Mouse (Mus musculus): ENCODE data around the gene Ngef. TPM values are rescaled to one million over a fixed set of nuclear protein-coding genes. Genes with fewer than 3 reads are reported as not detected.
"Not testable (repeated sequence)": the region's sequence is repeated elsewhere in the genome, so short reads cannot be mapped to it uniquely, and the experiment has no call there.

Ngef gene
- polyA plus RNA-seq, 1 experiment from 2014 or later = 31.8 TPM

DNA sequence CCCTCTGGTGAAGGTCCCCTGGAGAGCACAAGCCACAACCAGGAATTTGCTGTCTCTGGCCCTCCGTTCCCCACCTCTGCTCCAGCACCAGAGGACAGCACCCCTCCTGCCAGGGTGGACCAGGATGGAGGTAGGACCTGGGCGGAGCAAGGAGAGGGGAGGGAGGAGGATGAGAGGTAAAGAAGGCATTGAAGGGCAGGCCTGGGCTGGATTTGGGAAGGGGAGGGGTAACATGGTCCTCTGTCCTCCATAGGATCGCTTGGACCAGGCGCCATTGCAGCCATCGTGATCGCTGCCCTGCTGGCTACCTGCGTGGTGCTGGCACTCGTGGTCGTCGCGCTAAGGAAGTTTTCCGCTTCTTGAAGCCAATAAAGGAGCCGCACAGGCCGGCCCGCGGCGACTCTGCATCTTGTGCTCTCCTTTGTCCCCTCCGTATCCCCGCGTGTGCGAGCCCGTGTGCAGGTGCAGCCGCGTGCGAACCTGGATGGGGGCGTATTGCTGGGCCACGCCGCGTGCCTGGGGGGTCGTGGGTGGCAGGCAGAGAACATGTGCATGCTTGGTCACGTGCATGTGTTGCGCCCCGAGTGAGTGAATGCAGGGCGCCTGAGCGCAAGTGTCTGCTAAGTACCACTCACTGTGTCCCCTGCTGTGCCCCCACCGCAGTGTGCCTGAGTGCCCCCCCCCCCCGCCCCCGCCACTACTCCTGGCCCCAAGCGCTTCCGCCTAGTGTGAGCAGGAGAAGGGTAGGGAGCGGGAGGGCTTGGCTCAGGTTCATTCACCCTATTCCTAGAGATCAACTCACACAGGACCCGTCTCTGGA is 98.4 kb downstream of the Ngef start:
- Histone ChIP-seq H3K36me3 (ENCODE audit: control insufficient read depth, insufficient read depth, low read length) (no peaks in the 10 kb centered on the region), H3K9ac (ENCODE audit: low read depth, low read length) (peak overlapping the region; percentile 61), H3K4me3 (ENCODE audit: low read depth, low read length) (peak overlapping the region; percentile 40), H3K4me2 (ENCODE audit: low read length) (peak overlapping the region; percentile 87), H3K9me3 (replicated peaks; ENCODE audit: control insufficient read depth, low read length, poor library complexity, severe bottlenecking) (no peaks in the 10 kb centered on the region), H3K27me3 (ENCODE audit: control insufficient read depth, insufficient read depth, low read depth, low read length) (no peaks in the 10 kb centered on the region), H3K27ac (ENCODE audit: low read length) (no peak overlapping the region), H3K4me1 (ENCODE audit: control insufficient read depth, insufficient read depth, low read length) (peaks cover 8% of the 10 kb centered on the region)
- 1% methylated on average over 40 of the region's 42 CpGs for WGBS
- peak; percentile 72 for ATAC-seq

DNA sequence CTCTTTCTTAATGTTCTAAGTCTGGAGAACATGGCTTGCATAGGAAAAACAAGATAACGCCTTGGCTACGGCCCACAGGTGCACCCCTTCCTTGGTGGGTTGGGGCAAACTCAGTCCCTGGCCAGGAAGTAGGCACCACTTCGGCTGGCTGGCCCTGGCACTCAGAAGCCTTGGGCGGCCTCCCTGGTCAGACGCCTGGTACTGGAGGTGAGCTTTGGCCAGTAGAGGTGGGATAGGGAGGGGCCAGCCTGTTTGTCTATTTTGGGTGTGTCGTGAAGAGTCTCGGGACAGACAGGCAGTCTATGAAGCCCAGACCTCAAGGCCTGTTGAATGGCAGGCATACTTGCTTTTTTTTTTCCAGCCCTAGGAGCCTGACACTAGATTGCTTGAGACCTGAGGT is 101.1 kb downstream of the Ngef start:
- Histone ChIP-seq H3K4me2 (ENCODE audit: low read length) (no peak overlapping the region), H3K4me1 (ENCODE audit: control insufficient read depth, insufficient read depth, low read length) (peaks cover 8% of the 10 kb centered on the region), H3K27me3 (ENCODE audit: control insufficient read depth, insufficient read depth, low read depth, low read length) (no peaks in the 10 kb centered on the region), H3K36me3 (ENCODE audit: control insufficient read depth, insufficient read depth, low read length) (no peaks in the 10 kb centered on the region), H3K9me3 (replicated peaks; ENCODE audit: control insufficient read depth, low read length, poor library complexity, severe bottlenecking) (no peaks in the 10 kb centered on the region), H3K27ac (ENCODE audit: low read length) (no peak overlapping the region), H3K4me3 (ENCODE audit: low read depth, low read length) (no peak overlapping the region), H3K9ac (ENCODE audit: low read depth, low read length) (no peak overlapping the region)
- no peak for ATAC-seq
- WGBS = 86% methylated on average over 7 of the region's 7 CpGs

GRCm38 (mm10) chr1:87471914-87472313 is 101.8 kb downstream of the Ngef start:
- Histone ChIP-seq H3K27me3 (ENCODE audit: control insufficient read depth, insufficient read depth, low read depth, low read length) (no peaks in the 10 kb centered on the region), H3K4me1 (ENCODE audit: control insufficient read depth, insufficient read depth, low read length) (peaks cover 8% of the 10 kb centered on the region), H3K9me3 (replicated peaks; ENCODE audit: control insufficient read depth, low read length, poor library complexity, severe bottlenecking) (no peaks in the 10 kb centered on the region), H3K4me2 (ENCODE audit: low read length) (no peak overlapping the region), H3K9ac (ENCODE audit: low read depth, low read length) (no peak overlapping the region), H3K27ac (ENCODE audit: low read length) (no peak overlapping the region), H3K4me3 (ENCODE audit: low read depth, low read length) (no peak overlapping the region), H3K36me3 (ENCODE audit: control insufficient read depth, insufficient read depth, low read length) (no peaks in the 10 kb centered on the region)
- 83% methylated on average over 7 of the region's 7 CpGs for WGBS
- ATAC-seq = no peak

DNA sequence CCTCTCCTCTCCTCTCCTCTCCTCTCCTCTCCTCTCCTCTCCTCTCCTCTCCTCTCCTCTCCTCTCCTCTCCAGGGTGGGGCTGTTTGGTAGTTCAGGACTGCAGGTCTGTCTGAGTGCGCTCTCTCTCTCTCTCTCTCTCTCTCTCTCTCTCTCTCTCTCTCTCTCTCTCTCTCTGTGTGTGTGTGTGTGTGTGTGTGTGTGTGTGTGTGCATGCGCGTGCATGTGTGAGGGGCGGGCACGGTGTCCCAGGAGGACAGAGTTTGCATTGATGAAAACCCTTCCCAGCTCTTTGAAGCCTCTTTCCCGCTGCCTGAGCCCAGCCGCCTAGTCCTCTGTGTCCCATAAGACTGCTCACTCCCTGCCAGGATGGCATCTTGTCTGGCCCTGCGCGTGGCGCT is 103.7 kb downstream of the Ngef start, which contains the start of gene Snorc:
Snorc (plus strand) TSS at position 301 of the 400 bp plus-strand sequence.
- 27% methylated on average over 6 of the region's 10 CpGs for WGBS
- not testable (repeated sequence) for H3K9ac ChIP-seq (ENCODE audit: low read depth, low read length); H3K36me3 ChIP-seq (ENCODE audit: control insufficient read depth, insufficient read depth, low read length); H3K9me3 ChIP-seq (replicated peaks; ENCODE audit: control insufficient read depth, low read length, poor library complexity, severe bottlenecking); H3K4me1 ChIP-seq (ENCODE audit: control insufficient read depth, insufficient read depth, low read length); H3K27ac ChIP-seq (ENCODE audit: low read length); H3K4me2 ChIP-seq (ENCODE audit: low read length); ATAC-seq; H3K4me3 ChIP-seq (ENCODE audit: low read depth, low read length); H3K27me3 ChIP-seq (ENCODE audit: control insufficient read depth, insufficient read depth, low read depth, low read length)

- Histone ChIP-seq H3K36me3 (ENCODE audit: control insufficient read depth, insufficient read depth, low read length) (no peaks in the 10 kb centered on the region), H3K9me3 (replicated peaks; ENCODE audit: control insufficient read depth, low read length, poor library complexity, severe bottlenecking) (no peaks in the 10 kb centered on the region), H3K4me2 (ENCODE audit: low read length) (no peak overlapping the region), H3K9ac (ENCODE audit: low read depth, low read length) (no peak overlapping the region), H3K27ac (ENCODE audit: low read length) (no peak overlapping the region), H3K4me3 (ENCODE audit: low read depth, low read length) (no peak overlapping the region), H3K27me3 (ENCODE audit: control insufficient read depth, insufficient read depth, low read depth, low read length) (no peaks in the 10 kb centered on the region), H3K4me1 (ENCODE audit: control insufficient read depth, insufficient read depth, low read length) (no peaks in the 10 kb centered on the region)
- no peak for ATAC-seq
- WGBS = 77% methylated on average over 6 of the region's 6 CpGs
These were observed 105.3 kb downstream of the Ngef start for GRCm38 (mm10) chr1:87468321-87468720.

GRCm38 (mm10) chr1:87467469-87467868 is 106.2 kb downstream of the Ngef start:
- H3K36me3 ChIP-seq (ENCODE audit: control insufficient read depth, insufficient read depth, low read length) = no peaks in the 10 kb centered on the region
- 88% methylated on average over 9 of the region's 9 CpGs for WGBS
- H3K4me3 ChIP-seq (ENCODE audit: low read depth, low read length) = no peak overlapping the region
- no peak overlapping the region for H3K27ac ChIP-seq (ENCODE audit: low read length)
- H3K27me3 ChIP-seq (ENCODE audit: control insufficient read depth, insufficient read depth, low read depth, low read length) = no peaks in the 10 kb centered on the region
- no peaks in the 10 kb centered on the region for H3K4me1 ChIP-seq (ENCODE audit: control insufficient read depth, insufficient read depth, low read length)
- H3K9ac ChIP-seq (ENCODE audit: low read depth, low read length) = no peak overlapping the region
- no peak for ATAC-seq
- H3K4me2 ChIP-seq (ENCODE audit: low read length) = no peak overlapping the region
- no peaks in the 10 kb centered on the region for H3K9me3 ChIP-seq (replicated peaks; ENCODE audit: control insufficient read depth, low read length, poor library complexity, severe bottlenecking)

DNA sequence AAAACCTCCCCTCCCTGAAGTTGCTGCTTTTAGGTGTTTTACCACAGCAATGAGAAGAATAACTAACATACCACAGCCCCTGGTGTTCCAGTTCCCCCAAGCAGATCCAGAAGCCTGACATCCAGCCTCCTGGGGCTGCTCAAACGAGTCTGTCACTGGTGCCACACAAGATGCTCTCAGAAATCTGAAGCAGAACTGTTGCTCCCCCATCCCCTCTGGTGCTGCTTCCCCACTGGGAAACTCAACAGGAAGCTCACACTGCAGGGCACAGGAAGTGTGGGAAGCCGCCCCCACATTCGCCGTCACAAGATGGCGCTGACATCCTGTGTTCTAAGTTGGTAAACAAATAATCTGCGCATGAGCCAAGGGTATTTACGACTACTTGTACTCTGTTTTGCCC is 113.8 kb downstream of the Ngef start:
- H3K36me3 ChIP-seq (ENCODE audit: control insufficient read depth, insufficient read depth, low read length); H3K4me3 ChIP-seq (ENCODE audit: low read depth, low read length); H3K4me2 ChIP-seq (ENCODE audit: low read length); H3K9ac ChIP-seq (ENCODE audit: low read depth, low read length); H3K9me3 ChIP-seq (replicated peaks; ENCODE audit: control insufficient read depth, low read length, poor library complexity, severe bottlenecking); ATAC-seq; H3K27me3 ChIP-seq (ENCODE audit: control insufficient read depth, insufficient read depth, low read depth, low read length); H3K27ac ChIP-seq (ENCODE audit: low read length); H3K4me1 ChIP-seq (ENCODE audit: control insufficient read depth, insufficient read depth, low read length): not testable (repeated sequence)
- WGBS = 91% methylated on average over 5 of the region's 7 CpGs

DNA sequence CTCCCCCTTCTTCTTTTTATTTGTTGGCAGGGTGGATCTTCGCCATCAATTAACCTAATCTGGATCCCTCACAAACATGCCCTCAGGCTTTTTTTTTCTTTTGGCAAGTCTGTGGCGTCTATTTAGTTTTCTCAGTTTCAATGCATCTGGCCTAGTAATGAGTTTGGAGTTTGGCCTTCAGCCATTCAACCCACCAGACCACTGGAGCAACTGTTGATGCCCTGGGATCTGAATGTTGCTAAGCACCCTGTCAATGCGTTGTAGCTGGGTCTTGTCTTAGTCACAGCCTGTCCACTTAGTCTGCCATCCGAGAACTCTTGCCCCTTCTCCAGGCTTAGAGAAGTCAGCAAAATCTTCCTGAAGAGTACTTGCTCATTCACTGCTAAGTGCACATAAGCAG is 115.6 kb downstream of the Ngef start:
- H3K4me2 ChIP-seq (ENCODE audit: low read length) = no peak overlapping the region
- no peaks in the 10 kb centered on the region for H3K9me3 ChIP-seq (replicated peaks; ENCODE audit: control insufficient read depth, low read length, poor library complexity, severe bottlenecking)
- H3K4me1 ChIP-seq (ENCODE audit: control insufficient read depth, insufficient read depth, low read length) = no peaks in the 10 kb centered on the region
- no peak overlapping the region for H3K4me3 ChIP-seq (ENCODE audit: low read depth, low read length)
- no peaks in the 10 kb centered on the region for H3K36me3 ChIP-seq (ENCODE audit: control insufficient read depth, insufficient read depth, low read length)
- no peaks in the 10 kb centered on the region for H3K27me3 ChIP-seq (ENCODE audit: control insufficient read depth, insufficient read depth, low read depth, low read length)
- whole genome bisulfite sequencing = 84% methylated on average over 4 of the region's 4 CpGs
- no peak overlapping the region for H3K27ac ChIP-seq (ENCODE audit: low read length)
- H3K9ac ChIP-seq (ENCODE audit: low read depth, low read length) = no peak overlapping the region
- no peak for ATAC-seq

DNA sequence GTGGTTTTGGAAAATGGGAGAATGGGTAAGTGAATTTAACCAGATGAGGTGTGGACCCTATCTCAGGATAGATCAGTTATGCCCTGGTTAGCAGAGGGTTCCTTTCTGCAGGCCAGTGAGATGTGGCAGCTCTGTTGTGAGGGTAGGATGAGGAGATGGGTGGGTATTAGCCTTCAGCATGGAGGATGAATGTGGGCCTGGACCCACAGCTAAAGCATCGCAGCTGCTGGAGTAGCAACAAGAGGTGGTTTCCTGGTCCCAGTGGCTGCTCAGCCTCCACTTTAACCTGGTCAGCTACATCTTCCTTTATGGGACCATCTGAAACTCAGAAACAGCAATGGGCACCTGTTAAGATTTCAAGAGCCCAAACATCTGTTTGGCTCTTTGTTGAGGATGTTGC is 117.2 kb downstream of the Ngef start:
- no peaks in the 10 kb centered on the region; the same call in 1 of the 2 replicates for H3K36me3 ChIP-seq (ENCODE audit: control insufficient read depth, insufficient read depth, low read length)
- H3K4me2 ChIP-seq (ENCODE audit: low read length) = no peak overlapping the region
- 96% methylated on average over 1 of the region's 1 CpGs for WGBS
- no peak for ATAC-seq
- H3K27me3 ChIP-seq (ENCODE audit: control insufficient read depth, insufficient read depth, low read depth, low read length) = no peaks in the 10 kb centered on the region
- H3K9ac ChIP-seq (ENCODE audit: low read depth, low read length) = no peak overlapping the region
- no peak overlapping the region for H3K27ac ChIP-seq (ENCODE audit: low read length)
- H3K4me3 ChIP-seq (ENCODE audit: low read depth, low read length) = no peak overlapping the region
- H3K4me1 ChIP-seq (ENCODE audit: control insufficient read depth, insufficient read depth, low read length) = no peaks in the 10 kb centered on the region
- no peaks in the 10 kb centered on the region for H3K9me3 ChIP-seq (replicated peaks; ENCODE audit: control insufficient read depth, low read length, poor library complexity, severe bottlenecking)
